Mouse (Mus musculus) cortical plate, adult 2 months (tissue): Measurements from ENCODE around the gene Lypd6.

Experiments
- CTCF ChIP-seq: fragments of 200-500 bp; IDR thresholded peaks from 2 replicates; pipeline ENCODE4 v1.5.1; 2011; ENCODE audit warnings: mild to moderate bottlenecking, control low read depth, low read length; ENCODE audit not compliant: insufficient read depth; ENCODE audit errors: extremely low read depth
- POLR2A ChIP-seq: fragments of 200-500 bp; IDR thresholded peaks from 2 replicates; pipeline ENCODE4 v1.6.1; 2011; ENCODE audit warnings: mild to moderate bottlenecking, low read length, control low read depth; ENCODE audit not compliant: insufficient read depth; ENCODE audit errors: extremely low read depth

GRCm38 (mm10) chr2:50200541-50200940 is 134.3 kb downstream of the Lypd6 start:
- TF ChIP-seq CTCF (no peak), POLR2A (no peak)
